Mouse (Mus musculus): ENCODE data around the gene Ube2l3. TPM values are rescaled to one million over a fixed set of nuclear protein-coding genes. Genes with fewer than 3 reads are reported as not detected.

The Ube2l3 gene
- polyA plus RNA-seq, 1 experiment: 73.6 TPM

DNA sequence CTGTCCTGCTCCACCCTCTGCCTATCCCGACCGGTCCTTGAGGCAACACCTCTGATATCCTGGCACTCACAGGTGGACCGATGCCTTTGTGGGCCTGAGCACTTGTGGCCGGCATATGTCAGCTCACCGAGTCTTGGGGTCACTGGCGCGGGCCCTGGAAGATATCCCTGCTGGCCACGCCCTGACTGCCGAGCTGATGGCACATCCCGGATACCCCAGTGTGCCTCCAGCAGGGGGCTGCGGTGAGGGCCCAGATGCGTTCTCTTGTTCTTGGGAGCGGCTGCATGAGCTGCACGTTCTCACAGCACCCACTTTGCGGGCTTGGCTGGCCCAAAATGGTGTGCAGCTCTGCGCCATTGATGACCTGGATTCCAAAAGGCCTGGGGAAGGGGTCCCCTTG is 54.4 kb downstream of the Ube2l3 start:
- peaks cover 11% of the 10 kb centered on the region; the same call in 1 of the 2 replicates for H3K4me1 ChIP-seq (ENCODE audit: control insufficient read depth, insufficient read depth, low read length)
- WGBS: 52% methylated on average over 16 of the region's 16 CpGs
- H3K36me3 ChIP-seq (ENCODE audit: control insufficient read depth, insufficient read depth, low read length): no peaks in the 10 kb centered on the region

DNA sequence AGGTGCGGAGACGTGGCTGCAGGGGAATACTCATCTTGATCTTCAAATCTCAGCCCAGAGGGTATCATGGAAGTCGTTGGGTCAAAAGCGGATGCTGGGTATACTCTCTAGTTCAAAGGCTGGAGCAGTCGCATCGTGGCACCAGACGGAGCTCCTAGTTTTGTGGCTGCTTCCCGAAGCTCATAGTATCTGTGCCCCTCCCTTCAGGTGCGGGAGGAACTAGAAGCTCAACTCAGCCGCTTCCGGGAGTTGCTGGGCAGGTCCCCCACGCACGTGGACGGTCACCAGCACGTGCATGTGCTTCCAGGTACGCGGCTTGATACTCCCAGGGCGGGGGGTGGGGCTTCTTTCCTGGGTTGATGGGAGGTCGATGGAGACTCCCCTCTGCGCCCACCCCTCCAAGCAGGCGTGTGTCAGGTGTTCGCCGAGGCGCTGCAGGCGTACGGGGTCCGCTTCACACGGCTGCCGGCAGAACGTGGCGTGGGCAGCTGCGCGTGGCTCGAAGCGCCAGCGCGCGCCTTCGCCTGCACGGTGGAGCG is 55.0 kb downstream of the Ube2l3 start:
- peaks cover 11% of the 10 kb centered on the region; the same call in 1 of the 2 replicates for H3K4me1 ChIP-seq (ENCODE audit: control insufficient read depth, insufficient read depth, low read length)
- H3K27me3 ChIP-seq (replicated peaks; ENCODE audit: control insufficient read depth, insufficient read depth, low read length): no peaks in the 10 kb centered on the region
- no peak overlapping the region for H3K27ac ChIP-seq (ENCODE audit: insufficient read depth, low read depth, low read length)
- H3K36me3 ChIP-seq (ENCODE audit: control insufficient read depth, insufficient read depth, low read length): no peaks in the 10 kb centered on the region
- TF ChIP-seq POLR2A (IDR thresholded peaks at IDR 0.05; ENCODE audit: low read depth, low read length) (no peak), CTCF (conservative IDR thresholded peaks at IDR 0.05; ENCODE audit: insufficient read depth, insufficient read length, low read depth, low read length) (no peak)
- WGBS: 3% methylated on average over 41 of the region's 41 CpGs
- H3K4me3 ChIP-seq (ENCODE audit: insufficient read depth, low read depth, low read length): peak overlapping the region; percentile 63
- DNase-seq: peak; percentile 22

More for the DNA sequence above, 54.4 kb downstream of the Ube2l3 start:
- no peaks in the 10 kb centered on the region for H3K27me3 ChIP-seq (replicated peaks; ENCODE audit: control insufficient read depth, insufficient read depth, low read length)
- no peak overlapping the region for H3K4me3 ChIP-seq (ENCODE audit: insufficient read depth, low read depth, low read length)
- no peak overlapping the region for H3K27ac ChIP-seq (ENCODE audit: insufficient read depth, low read depth, low read length)
- no peak for TF ChIP-seq CTCF (conservative IDR thresholded peaks at IDR 0.05; ENCODE audit: insufficient read depth, insufficient read length, low read depth, low read length)
- no peak for TF ChIP-seq POLR2A (IDR thresholded peaks at IDR 0.05; ENCODE audit: low read depth, low read length)
- no peak for DNase-seq

DNA sequence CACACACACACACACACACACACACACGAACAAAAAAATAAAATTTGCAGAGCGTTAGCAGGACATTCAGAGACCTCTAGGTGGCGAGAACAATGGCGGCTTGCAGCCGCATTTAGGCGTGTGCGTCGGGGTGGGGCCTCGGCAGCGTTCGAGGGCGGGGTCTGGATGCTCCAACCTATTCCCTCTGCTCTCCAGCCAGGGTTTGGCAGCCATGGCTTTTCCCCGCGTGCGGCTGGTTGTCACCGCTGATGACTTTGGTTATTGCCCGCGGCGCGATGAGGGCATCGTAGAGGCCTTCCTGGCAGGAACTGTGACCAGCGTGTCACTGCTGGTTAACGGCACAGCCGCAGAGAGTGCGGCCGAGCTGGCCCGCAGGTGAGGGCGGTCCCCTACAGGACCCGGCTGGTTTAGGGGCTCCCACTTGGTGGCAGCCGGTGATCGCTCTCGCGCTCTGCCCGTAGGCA is 55.6 kb downstream of the Ube2l3 start, which contains the start of gene Ccdc116:
Ccdc116 (minus strand) TSS at position 458 of the 464 bp plus-strand sequence.
- WGBS: under 1% methylated on average over 34 of the region's 34 CpGs
- Histone ChIP-seq H3K4me3 (ENCODE audit: insufficient read depth, low read depth, low read length) (peak within 1 kb of the TSS; percentile 63), H3K27ac (ENCODE audit: insufficient read depth, low read depth, low read length) (no peak within 1 kb of the TSS), H3K27me3 (replicated peaks; ENCODE audit: control insufficient read depth, insufficient read depth, low read length) (no peaks in the 10 kb centered on the region), H3K36me3 (ENCODE audit: control insufficient read depth, insufficient read depth, low read length) (no peaks in the 10 kb centered on the region), H3K4me1 (ENCODE audit: control insufficient read depth, insufficient read depth, low read length) (peaks cover 11% of the 10 kb centered on the region; the same call in 1 of the 2 replicates)
- peak; percentile 82 for DNase-seq
- no peak for TF ChIP-seq POLR2A (IDR thresholded peaks at IDR 0.05; ENCODE audit: low read depth, low read length)
- TF ChIP-seq CTCF (conservative IDR thresholded peaks at IDR 0.05; ENCODE audit: insufficient read depth, insufficient read length, low read depth, low read length): peak; percentile 46

DNA sequence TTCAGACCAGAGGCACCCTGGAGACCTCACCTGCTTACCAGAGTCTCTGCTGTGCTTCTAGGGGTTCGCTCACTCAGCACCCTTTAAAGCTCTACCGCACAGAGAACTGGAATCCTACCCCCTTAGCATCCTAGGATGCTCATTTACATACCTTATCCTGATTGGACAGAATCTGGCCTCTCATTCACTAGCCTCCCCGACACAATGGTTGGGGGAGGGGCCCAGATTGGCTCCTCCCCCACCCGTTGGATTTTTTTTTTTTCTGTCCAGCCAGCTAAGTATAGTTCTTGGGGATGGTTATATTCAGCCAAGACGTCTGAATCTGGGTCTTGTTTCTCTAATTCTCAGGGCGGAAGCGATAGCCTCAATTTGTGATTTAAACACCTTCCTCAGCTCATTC is 58.1 kb downstream of the Ube2l3 start, which contains the start of gene Ydjc:
Ydjc (plus strand) TSS at position 283 of the 400 bp plus-strand sequence.
- TF ChIP-seq POLR2A (IDR thresholded peaks at IDR 0.05; ENCODE audit: low read depth, low read length): no peak
- no peak for TF ChIP-seq CTCF (conservative IDR thresholded peaks at IDR 0.05; ENCODE audit: insufficient read depth, insufficient read length, low read depth, low read length)
- no peaks in the 10 kb centered on the region for H3K27me3 ChIP-seq (replicated peaks; ENCODE audit: control insufficient read depth, insufficient read depth, low read length)
- H3K36me3 ChIP-seq (ENCODE audit: control insufficient read depth, insufficient read depth, low read length): no peaks in the 10 kb centered on the region
- H3K4me1 ChIP-seq (ENCODE audit: control insufficient read depth, insufficient read depth, low read length): no peaks in the 10 kb centered on the region
- no peak within 1 kb of the TSS for H3K4me3 ChIP-seq (ENCODE audit: insufficient read depth, low read depth, low read length)
- WGBS: 38% methylated on average over 7 of the region's 7 CpGs
- H3K27ac ChIP-seq (ENCODE audit: insufficient read depth, low read depth, low read length): no peak within 1 kb of the TSS
- no peak for DNase-seq

DNA sequence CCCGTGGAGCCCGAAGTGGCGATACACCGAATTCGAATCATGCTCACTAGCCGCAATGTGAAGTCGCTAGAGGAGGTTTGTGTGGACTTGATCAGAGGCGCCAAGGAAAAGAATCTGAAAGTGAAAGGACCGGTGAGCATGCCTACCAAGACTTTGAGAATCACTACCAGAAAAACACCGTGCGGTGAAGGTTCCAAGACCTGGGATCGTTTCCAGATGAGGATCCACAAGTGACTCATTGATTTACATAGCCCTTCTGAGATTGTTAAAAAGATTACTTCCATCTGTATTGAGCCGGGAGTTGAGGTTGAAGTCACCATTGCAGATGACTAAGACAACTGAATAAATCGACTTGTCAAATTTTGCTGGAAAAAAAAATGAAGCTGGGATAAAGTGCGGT is 65.1 kb downstream of the Ube2l3 start:
- WGBS: 86% methylated on average over 15 of the region's 15 CpGs
- Histone ChIP-seq H3K36me3 (ENCODE audit: control insufficient read depth, insufficient read depth, low read length) (no peaks in the 10 kb centered on the region), H3K4me1 (ENCODE audit: control insufficient read depth, insufficient read depth, low read length) (no peaks in the 10 kb centered on the region), H3K27me3 (replicated peaks; ENCODE audit: control insufficient read depth, insufficient read depth, low read length) (no peaks in the 10 kb centered on the region), H3K27ac (ENCODE audit: insufficient read depth, low read depth, low read length) (no peak overlapping the region), H3K4me3 (ENCODE audit: insufficient read depth, low read depth, low read length) (no peak overlapping the region)
- no peak for DNase-seq
- TF ChIP-seq POLR2A (IDR thresholded peaks at IDR 0.05; ENCODE audit: low read depth, low read length) (no peak), CTCF (conservative IDR thresholded peaks at IDR 0.05; ENCODE audit: insufficient read depth, insufficient read length, low read depth, low read length) (no peak)

DNA sequence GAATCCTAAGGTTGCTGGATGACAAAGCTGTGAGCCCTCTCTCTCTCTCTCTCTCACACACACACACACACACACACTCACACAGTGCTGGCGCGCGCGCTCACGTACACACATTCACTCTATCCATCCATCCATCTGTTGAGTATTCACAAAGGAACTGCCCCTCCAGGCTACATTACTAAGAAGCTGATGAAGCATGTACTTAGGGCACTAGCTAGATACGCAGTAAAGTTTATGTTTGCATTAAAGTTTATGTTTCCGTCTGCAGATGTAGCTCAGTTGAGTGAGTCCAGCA is 69.6 kb downstream of the Ube2l3 start:
- DNase-seq: no peak
- no peaks in the 10 kb centered on the region for H3K27me3 ChIP-seq (replicated peaks; ENCODE audit: control insufficient read depth, insufficient read depth, low read length)
- H3K27ac ChIP-seq (ENCODE audit: insufficient read depth, low read depth, low read length): no peak overlapping the region
- 41% methylated on average over 7 of the region's 7 CpGs for WGBS
- H3K4me1 ChIP-seq (ENCODE audit: control insufficient read depth, insufficient read depth, low read length): no peaks in the 10 kb centered on the region
- no peaks in the 10 kb centered on the region for H3K36me3 ChIP-seq (ENCODE audit: control insufficient read depth, insufficient read depth, low read length)
- no peak overlapping the region for H3K4me3 ChIP-seq (ENCODE audit: insufficient read depth, low read depth, low read length)
- no peak for TF ChIP-seq POLR2A (IDR thresholded peaks at IDR 0.05; ENCODE audit: low read depth, low read length)
- TF ChIP-seq CTCF (conservative IDR thresholded peaks at IDR 0.05; ENCODE audit: insufficient read depth, insufficient read length, low read depth, low read length): no peak

DNA sequence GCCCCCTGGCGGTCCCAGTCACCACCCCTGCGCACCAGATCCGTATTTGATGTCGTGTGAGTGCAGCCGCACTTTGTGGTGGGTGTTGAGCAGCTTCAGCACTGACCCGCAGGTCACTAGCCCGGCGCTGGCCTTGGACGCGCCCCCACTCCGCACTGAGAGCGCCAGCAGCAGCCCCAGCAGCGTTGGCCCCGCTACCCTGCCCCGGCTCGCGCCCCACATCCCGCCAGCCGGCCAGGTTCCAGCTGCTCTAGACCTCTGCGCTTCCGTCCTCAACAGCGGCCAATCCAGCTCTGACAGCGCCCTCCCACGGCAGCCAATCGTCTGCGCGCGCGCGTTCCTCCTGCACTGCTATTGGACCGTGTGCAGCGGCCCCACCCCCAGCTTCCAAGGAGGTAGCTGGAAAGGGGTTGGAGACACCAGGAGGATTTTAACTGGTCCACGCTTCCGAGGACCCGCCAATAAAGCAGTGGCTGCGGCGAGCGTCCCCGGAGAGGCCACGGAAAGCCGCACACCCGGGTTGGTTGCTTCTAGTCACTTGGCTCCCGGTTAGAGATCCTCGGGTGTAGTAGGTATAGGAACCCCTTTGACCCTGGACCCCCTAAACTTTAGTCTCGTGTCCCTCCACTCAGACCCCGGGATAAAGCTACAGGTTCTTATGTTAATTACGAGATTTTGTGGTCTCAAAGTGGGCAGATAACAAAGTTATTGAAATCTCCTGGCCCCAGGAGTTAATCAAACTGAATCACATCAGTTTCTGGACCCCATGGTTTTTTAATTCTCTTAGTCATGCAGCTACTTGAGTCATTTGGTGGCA is 70.2 kb downstream of the Ube2l3 start, which contains the start of gene Sdf2l1:
Sdf2l1 (minus strand) TSS at position 295 of the 817 bp plus-strand sequence.
- H3K36me3 ChIP-seq (ENCODE audit: control insufficient read depth, insufficient read depth, low read length): no peaks in the 10 kb centered on the region
- under 1% methylated on average over 47 of the region's 47 CpGs for WGBS
- H3K27ac ChIP-seq (ENCODE audit: insufficient read depth, low read depth, low read length): no peak within 1 kb of the TSS
- peak; percentile 99 for DNase-seq
- peak within 1 kb of the TSS; percentile 78 for H3K4me3 ChIP-seq (ENCODE audit: insufficient read depth, low read depth, low read length)
- H3K27me3 ChIP-seq (replicated peaks; ENCODE audit: control insufficient read depth, insufficient read depth, low read length): no peaks in the 10 kb centered on the region
- H3K4me1 ChIP-seq (ENCODE audit: control insufficient read depth, insufficient read depth, low read length): no peaks in the 10 kb centered on the region
- TF ChIP-seq POLR2A (IDR thresholded peaks at IDR 0.05; ENCODE audit: low read depth, low read length) (peak; percentile 28), CTCF (conservative IDR thresholded peaks at IDR 0.05; ENCODE audit: insufficient read depth, insufficient read length, low read depth, low read length) (no peak; the same call in 1 of the 2 replicates)

Measured in kidney, adult 2 months (tissue).